Mouse (Mus musculus) inflammation-experienced regulatory T-cells, adult 16 weeks (primary cell): ENCODE results near the gene M1ap. TPM values are rescaled to one million over a fixed set of nuclear protein-coding genes. Genes with fewer than 3 reads are reported as not detected.

ENCODE experiments used
- polyA plus RNA-seq: library from polyadenylated mRNA; unstranded; fragments of 100-300 nt; shearing (Covaris generic); gene quantifications from one replicate; pipeline ENCODE4 v1.2.1, GENCODE M21; 2017

Gene M1ap
- 1.6 TPM for polyA plus RNA-seq

GRCm38 (mm10) chr6:82946651-82947050, at the start of gene M1ap:
Gene M1ap, plus strand, starts transcription at chr6:82946902.

GRCm38 (mm10) chr6:82939167-82939912, 7.4 kb upstream of the M1ap start, which contains the start of gene Sema4f:
Gene Sema4f, minus strand, starts transcription at chr6:82939769.

GRCm38 (mm10) chr6:83033249-83034185, 86.8 kb downstream of the M1ap start, which contains the start of the genes Dok1 and Loxl3:
Gene Dok1, minus strand, starts transcription at chr6:83033471.
Gene Loxl3, plus strand, starts transcription at chr6:83034173.

GRCm38 (mm10) chr6:83054074-83054851, 107.6 kb downstream of the M1ap start, which contains the start of gene Aup1:
Gene Aup1, plus strand, starts transcription at chr6:83054521.

GRCm38 (mm10) chr6:83054871-83055431, 108.2 kb downstream of the M1ap start, which contains the start of gene Htra2:
Gene Htra2, minus strand, starts transcription at chr6:83055273.

GRCm38 (mm10) chr6:83057790-83058189, 111.1 kb downstream of the M1ap start, which contains the start of gene Dqx1:
Gene Dqx1, plus strand, starts transcription at chr6:83057844.

GRCm38 (mm10) chr6:83070247-83070310, 123.4 kb downstream of the M1ap start, which contains the start of gene Tlx2:
Gene Tlx2, minus strand, starts transcription at chr6:83070293.

GRCm38 (mm10) chr6:83077630-83078323, 131.1 kb downstream of the M1ap start, which contains the start of gene Pcgf1:
Gene Pcgf1, plus strand, starts transcription at chr6:83077869.

Other genes with a start within 250 kb of the M1ap start
- 181 TPM for gene Pole4, start 241.5 kb upstream of the M1ap start, polyA plus RNA-seq
- 2.6 TPM for gene Hk2, start 172.4 kb upstream of the M1ap start, polyA plus RNA-seq
- gene Sema4f, start 7.1 kb upstream of the M1ap start, polyA plus RNA-seq: 5.4 TPM
- 66.4 TPM for gene Dok1, start 86.6 kb downstream of the M1ap start, polyA plus RNA-seq
- gene Loxl3, start 87.3 kb downstream of the M1ap start, polyA plus RNA-seq: 0.29 TPM
- gene Aup1, start 107.6 kb downstream of the M1ap start, polyA plus RNA-seq: 590 TPM
- 84.3 TPM for gene Htra2, start 108.4 kb downstream of the M1ap start, polyA plus RNA-seq
- gene Dqx1, start 110.9 kb downstream of the M1ap start, polyA plus RNA-seq: 6.1 TPM
- not detected for gene Tlx2, start 123.4 kb downstream of the M1ap start, polyA plus RNA-seq
- 43.4 TPM for gene Pcgf1, start 131.0 kb downstream of the M1ap start, polyA plus RNA-seq
- gene Lbx2, start 139.5 kb downstream of the M1ap start, polyA plus RNA-seq: not detected
- gene Ccdc142, start 154.7 kb downstream of the M1ap start, polyA plus RNA-seq: 5.7 TPM
- 9.1 TPM for gene Gm42688, start 154.7 kb downstream of the M1ap start, polyA plus RNA-seq
- 62.5 TPM for gene Mrpl53, start 162.1 kb downstream of the M1ap start, polyA plus RNA-seq
- gene Mogs, start 168.6 kb downstream of the M1ap start, polyA plus RNA-seq: 3.6 TPM
- 85.1 TPM for gene Wbp1, start 174.7 kb downstream of the M1ap start, polyA plus RNA-seq
- 9.8 TPM for gene Ino80b, start 178.5 kb downstream of the M1ap start, polyA plus RNA-seq
- 0.79 TPM for gene Rtkn, start 188.6 kb downstream of the M1ap start, polyA plus RNA-seq
- 0.87 TPM for gene Wdr54, start 209.5 kb downstream of the M1ap start, polyA plus RNA-seq
- gene 1700003E16Rik, start 209.5 kb downstream of the M1ap start, polyA plus RNA-seq: not detected
- gene Dctn1, start 219.0 kb downstream of the M1ap start, polyA plus RNA-seq: 98.4 TPM